Mouse (Mus musculus) small intestine, adult 2 months (tissue): ENCODE results near the gene Cldn7.

Experiments
- CTCF ChIP-seq: fragments of 200-500 bp; IDR thresholded peaks from 2 replicates; pipeline ENCODE4 v1.5.1; 2012; ENCODE audit warnings: low read depth, mild to moderate bottlenecking, control low read depth, inconsistent platforms, low read length, moderate library complexity, mixed read lengths; ENCODE audit not compliant: insufficient replicate concordance, insufficient read length; ENCODE audit errors: extremely low read depth
- POLR2A ChIP-seq: fragments of 200-500 bp; IDR thresholded peaks from 2 replicates; pipeline ENCODE4 v1.6.1; 2012; ENCODE audit warnings: low read depth, mild to moderate bottlenecking, control low read depth, inconsistent platforms, low read length, moderate library complexity

DNA sequence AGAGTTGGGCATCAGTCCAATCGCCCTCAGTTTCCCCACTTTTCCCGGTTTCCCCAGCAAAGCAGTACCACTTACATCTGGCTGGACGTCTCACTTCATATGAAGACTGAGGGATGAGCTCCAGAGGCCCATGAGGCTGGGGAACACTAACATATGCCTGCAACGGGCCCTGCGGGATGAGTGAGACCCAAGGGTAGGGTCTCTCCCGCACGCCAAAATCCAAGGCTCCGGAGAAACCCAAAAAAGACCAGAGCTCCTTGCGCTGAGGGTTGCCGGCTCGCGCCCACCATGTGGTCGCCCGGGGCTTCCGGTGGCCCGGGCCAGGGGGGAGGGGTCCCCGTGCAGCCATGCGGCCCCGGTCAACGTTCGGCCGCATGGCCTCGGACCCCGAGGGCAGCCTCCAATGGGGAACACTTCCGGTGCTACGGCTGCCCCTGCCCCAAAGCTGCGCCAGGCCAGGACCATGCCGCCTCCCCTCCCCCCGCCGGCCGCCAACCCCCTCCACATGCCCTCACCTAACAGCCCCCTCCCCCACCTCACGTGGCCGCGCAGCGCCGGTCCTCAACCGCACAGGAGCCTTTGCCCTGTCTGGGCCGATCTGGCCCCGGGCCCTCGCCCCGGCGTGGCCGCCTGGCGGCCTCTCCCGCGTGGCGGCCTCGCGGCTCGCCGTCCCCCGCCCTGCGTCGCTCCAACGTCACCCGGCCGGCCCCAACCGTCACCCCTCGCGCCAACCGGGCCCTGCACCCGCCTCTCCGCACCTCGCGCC lies 44.1 kb upstream of the Cldn7 start:
- TF ChIP-seq POLR2A, result no peak
- TF ChIP-seq CTCF, result 0 out of 2 replicates have a peak, but pooled peaks have one; percentile 6
